Mouse (Mus musculus) ES-Bruce4 (cell line): ENCODE data around the gene Acss2.

Source experiments
- EP300 ChIP-seq: IDR thresholded peaks from 2 replicates; pipeline ENCODE4 v1.6.1; 2011; ENCODE audit warnings: low read depth, low read length; ENCODE audit not compliant: insufficient read depth
- POLR2A ChIP-seq: IDR thresholded peaks from one replicate; pipeline ENCODE4 v1.8.1; 2011; ENCODE audit warnings: low read length; ENCODE audit not compliant: insufficient read depth

DNA sequence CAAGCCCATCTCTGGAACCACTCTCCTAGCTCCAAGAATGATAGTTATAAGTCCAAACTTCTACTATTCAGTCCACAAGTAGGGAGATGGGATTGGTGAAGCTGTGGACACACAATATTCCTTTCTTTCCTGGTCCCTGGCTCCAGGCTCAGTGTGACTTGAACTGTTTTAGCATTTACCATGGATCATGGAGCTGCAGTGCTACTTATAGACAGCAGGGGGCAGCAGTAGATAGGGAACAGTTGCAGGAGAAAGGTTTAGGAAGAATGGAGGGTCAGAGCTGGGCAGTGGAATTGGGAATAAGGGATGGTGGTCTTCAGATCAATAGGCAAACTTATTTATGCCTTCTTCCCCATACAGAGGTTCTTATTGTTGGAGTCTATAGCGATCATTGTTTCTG lies 1.8 kb upstream of the Acss2 start:
- no peak for TF ChIP-seq POLR2A
- TF ChIP-seq EP300, result no peak
